Mouse (Mus musculus) cerebellum, adult 18-20 months (tissue): ENCODE results near the gene Spata13.

Source experiments
- DNase-seq, 2 experiments: peaks; one replicate each; pipeline ENCODE4 v3.0.0; 2021

Spata13 gene

DNA sequence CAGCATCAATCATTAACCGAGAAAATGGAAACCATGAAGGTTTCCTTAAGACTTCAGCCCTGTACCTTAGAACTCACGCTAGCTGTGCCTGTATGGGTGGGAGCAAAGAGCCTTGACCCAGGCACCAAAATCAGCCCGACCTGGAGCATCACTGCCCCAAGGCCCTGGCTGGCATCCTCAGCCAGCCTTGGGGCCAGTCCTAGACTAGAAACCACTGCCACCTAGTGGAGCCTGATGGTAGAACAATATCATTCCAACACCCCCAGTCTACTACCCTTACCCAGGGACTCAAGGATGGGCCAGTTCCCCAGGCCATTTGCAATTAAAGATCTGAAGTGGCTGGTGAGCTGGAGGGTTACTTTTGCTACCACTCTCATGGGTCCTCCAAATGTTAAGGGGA, 156.3 kb downstream of the Spata13 start:
- peak; percentile 66 to 71 for DNase-seq

GRCm38 (mm10) chr14:60796600-60797322, 163.0 kb downstream of the Spata13 start:
- no peak for DNase-seq

- no peak for DNase-seq
These were observed 163.8 kb downstream of the Spata13 start for GRCm38 (mm10) chr14:60797596-60797995.

- DNase-seq = no peak
These were observed 164.9 kb downstream of the Spata13 start for GRCm38 (mm10) chr14:60798721-60799120.

DNA sequence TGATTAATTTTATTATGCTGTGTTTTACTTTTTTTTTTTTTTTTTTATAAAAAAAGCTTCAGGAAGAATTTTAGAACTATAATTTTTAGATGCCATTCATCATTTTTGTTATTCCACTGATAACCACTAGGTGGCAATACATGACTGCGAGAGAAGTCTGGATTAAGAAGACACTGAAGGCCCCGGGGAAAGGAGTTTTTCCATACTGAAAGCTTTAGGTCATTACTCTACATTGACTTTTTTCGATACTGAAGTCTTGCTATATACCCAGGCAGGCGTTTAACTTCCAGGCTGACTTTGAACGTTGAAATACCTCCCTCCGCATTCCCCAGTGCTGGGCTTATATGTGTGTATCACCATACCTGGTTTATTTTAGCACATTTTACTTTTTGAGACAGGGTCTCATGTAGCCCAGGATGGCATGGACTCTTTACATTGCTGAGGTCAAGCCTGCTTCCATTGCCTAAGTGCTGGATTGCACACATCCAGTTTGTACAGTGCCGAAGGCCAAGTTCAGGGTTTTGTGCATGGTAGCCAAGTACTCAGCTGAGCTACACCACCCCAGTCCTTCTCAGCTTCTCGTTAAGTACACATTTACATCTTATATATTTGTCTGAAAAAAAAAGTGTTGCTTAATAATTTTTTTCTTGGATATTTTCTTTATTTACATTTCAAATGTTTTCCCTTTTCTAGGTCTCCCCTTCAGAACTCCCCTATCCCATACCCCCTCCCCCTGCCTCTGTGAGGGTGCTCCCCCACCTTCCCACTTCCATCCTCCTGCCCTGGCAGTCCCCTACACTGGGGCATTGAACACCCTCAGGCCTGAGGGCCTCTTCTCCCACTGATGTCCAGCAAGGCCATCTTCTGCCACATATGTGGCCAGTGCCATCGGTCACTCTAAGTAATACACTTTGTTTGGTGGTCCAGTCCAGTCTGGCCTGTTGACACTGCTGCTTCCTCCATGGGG, 166.2 kb downstream of the Spata13 start:
- DNase-seq = peak in 1 of 2 experiments; percentile 26

GRCm38 (mm10) chr14:60802026-60802425, 168.2 kb downstream of the Spata13 start:
- DNase-seq = no peak

DNA sequence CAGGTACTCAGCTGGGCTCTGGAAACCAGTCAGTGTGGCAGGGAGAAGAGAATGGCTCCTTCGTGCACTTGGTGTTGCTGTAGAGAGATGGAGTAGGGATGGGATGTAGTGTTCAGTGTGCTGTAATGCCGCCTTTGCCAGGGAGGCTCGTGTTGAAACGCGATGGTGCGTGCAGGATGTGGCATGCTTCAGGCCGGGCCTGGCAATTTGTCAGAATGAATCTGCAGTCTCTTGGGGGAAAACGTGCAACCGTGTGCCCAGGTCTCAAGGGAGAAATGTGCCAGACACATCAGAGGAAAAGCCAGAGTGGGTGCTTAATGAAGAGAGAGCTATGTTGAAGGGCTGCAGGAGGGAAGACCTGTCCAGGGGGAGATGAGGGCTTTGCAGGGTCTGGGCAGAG, 171.2 kb downstream of the Spata13 start:
- DNase-seq = no peak

- no peak for DNase-seq
These were observed 172.1 kb downstream of the Spata13 start for GRCm38 (mm10) chr14:60805871-60806270.

DNA sequence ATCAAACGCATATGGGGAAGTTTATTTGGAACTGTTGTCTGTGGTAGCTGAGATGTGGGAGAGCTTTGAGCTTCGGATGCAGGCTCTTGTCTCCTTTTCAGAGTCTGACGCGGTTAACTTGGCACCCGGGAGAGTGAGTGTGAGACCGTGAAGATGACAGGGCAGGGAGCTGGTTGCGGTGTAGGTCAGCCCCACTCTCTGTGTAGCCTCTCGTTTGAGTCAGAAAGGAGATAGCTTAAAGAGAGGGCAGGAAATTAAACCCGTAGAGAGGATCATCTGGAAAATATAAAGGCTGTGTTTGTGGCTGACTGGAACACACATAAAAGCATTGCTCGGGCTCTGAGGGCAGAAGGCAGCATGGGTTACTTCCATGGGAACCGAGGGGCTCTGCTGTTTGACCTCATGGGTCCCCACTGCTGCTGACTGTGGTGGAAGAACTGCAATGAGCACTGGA, 173.1 kb downstream of the Spata13 start:
- DNase-seq = no peak

GRCm38 (mm10) chr14:60809881-60810280, 176.1 kb downstream of the Spata13 start:
- DNase-seq = no peak

GRCm38 (mm10) chr14:60811547-60811946, 177.7 kb downstream of the Spata13 start:
- no peak for DNase-seq
